Mouse (Mus musculus): ENCODE measurements around the gene Lamc2. TPM values are rescaled to one million over a fixed set of nuclear protein-coding genes. Genes with fewer than 3 reads are reported as not detected.
"Not testable (repeated sequence)": the region's sequence is repeated elsewhere in the genome, so short reads cannot be mapped to it uniquely, and the experiment has no call there.

Lamc2 gene
- polyA plus RNA-seq, 1 experiment = not detected

DNA sequence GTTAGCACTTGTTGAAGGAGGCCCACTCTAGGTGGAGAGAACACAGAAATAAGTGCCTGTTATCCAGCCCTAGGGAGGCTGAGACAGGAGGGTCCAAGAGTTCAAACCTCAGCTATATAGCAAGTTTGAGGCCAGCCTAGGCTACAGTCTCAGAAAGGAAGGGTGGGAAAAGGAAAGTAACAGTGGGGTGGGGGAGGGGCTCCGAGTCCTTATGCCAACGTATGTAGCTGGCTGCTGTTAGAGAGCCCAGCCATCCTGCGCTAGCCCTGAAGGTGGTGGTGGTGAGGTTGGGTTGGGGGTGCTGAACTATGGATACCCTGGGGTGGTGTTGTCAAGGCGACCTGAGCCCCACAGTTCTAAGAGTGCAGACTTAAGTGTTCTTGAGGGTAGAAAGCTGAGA is 92.7 kb downstream of the Lamc2 start:
- Histone ChIP-seq H3K4me3 (ENCODE audit: insufficient read depth, low read length) (no peak overlapping the region), H3K27ac (ENCODE audit: insufficient read depth, low read depth, low read length) (no peak overlapping the region), H3K4me1 (ENCODE audit: control insufficient read depth, insufficient read depth, low read length) (peaks cover 6% of the 10 kb centered on the region)
- no peak for TF ChIP-seq CTCF (IDR thresholded peaks at IDR 0.05; ENCODE audit: low read depth, low read length)
- TF ChIP-seq POLR2A (IDR thresholded peaks at IDR 0.05; ENCODE audit: borderline replicate concordance, low read depth, low read length) = no peak

DNA sequence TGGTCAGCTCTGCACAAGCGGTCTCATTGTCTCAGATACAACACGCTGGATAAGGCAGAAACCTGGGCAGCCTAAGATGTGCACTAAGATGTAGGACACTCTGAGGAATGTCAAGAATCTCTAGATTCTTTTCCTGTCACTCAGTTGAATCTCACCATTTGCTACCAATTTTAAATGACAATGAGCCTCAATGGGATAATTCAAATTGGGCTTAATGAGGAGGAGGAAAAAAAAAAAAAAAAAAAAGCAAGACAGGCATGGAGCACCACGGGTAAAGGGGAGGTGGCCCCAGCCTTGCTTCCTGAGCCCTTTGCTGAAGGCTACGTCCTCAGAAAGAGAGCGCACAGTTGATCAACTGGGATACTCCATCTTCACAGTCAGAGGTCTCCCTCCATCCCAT is 93.1 kb downstream of the Lamc2 start:
- peaks cover 6% of the 10 kb centered on the region for H3K4me1 ChIP-seq (ENCODE audit: control insufficient read depth, insufficient read depth, low read length)
- no peak overlapping the region for H3K27ac ChIP-seq (ENCODE audit: insufficient read depth, low read depth, low read length)
- no peak overlapping the region for H3K4me3 ChIP-seq (ENCODE audit: insufficient read depth, low read length)
- TF ChIP-seq POLR2A (IDR thresholded peaks at IDR 0.05; ENCODE audit: borderline replicate concordance, low read depth, low read length) (no peak), CTCF (IDR thresholded peaks at IDR 0.05; ENCODE audit: low read depth, low read length) (no peak)

DNA sequence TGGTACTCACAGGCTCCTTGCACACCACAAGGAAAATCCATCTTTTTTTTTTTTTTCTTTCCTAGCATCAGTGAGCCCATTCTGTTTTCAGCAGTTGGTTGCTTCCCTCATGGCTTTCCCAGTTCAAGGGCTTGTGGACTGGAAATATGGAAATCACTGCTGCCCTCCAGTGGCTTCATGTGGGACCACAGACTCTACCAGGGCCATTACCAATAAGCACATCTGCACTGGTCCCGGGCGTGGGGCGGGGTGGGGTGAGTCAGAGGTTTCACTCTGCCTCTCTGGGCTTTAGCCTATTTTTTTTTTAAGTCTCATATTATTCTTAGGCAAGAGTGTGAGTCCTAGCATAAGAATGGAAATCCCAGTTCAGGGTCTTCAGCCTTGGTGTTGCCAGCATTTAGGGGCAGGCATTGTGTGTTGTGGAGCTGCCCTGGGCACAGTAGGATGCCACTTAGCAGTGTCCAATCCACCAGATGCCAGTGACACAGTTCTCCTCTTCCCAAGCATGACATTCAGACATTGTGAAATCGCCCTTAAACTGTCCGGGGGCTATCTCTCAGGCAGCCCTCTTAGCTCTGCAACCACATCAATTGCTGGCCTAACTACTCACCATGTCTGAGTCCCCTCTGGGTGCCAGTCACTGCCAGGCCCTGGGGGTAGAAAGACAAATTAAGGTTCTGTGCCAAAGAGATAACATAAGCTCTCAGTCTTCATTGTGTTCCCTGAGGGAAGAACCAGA is 93.8 kb downstream of the Lamc2 start:
- Histone ChIP-seq H3K4me1 (ENCODE audit: control insufficient read depth, insufficient read depth, low read length) (peaks cover 6% of the 10 kb centered on the region), H3K4me3 (ENCODE audit: insufficient read depth, low read length) (no peak overlapping the region), H3K27ac (ENCODE audit: insufficient read depth, low read depth, low read length) (no peak overlapping the region)
- peak; percentile 33; the same call in 1 of the 2 replicates for TF ChIP-seq CTCF (IDR thresholded peaks at IDR 0.05; ENCODE audit: low read depth, low read length)
- no peak for TF ChIP-seq POLR2A (IDR thresholded peaks at IDR 0.05; ENCODE audit: borderline replicate concordance, low read depth, low read length)

DNA sequence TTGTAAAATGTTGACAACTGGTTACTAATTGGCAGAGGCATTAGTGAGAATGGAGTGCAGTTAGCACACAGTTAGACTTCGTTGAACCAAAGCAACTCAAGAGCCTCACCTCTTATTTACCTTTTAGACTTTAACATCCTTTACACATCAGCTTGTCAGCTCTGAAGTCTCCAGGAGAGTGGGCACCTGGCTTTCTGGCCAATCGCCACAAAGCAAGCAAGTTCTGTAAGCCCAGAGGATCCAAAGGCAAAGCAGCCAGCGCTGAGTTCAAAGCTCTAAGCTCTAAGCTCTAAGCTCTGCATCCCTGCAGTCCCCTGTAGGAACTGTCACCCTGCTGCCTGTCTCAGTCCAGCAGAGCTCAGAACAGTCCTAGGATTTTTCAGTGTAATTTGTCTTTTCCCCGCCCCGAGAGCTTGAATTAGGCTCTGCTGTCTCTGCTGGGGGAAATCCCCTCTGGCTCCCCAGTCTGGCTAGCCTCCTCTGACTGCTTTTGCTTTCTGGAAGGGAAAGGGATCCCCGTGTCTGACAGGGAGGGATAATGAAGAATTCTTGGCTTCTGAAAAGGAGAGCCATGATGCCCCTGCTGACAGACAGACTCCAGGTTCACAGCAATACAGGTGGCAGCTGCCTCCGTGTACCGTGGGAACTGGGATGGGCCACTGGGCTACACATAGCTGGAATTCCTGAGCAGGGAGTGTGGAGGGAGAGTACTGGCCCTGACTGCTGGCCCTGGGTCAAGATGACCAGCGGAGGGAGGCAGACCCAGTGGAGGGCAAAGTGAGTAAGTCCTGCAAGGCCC is 94.6 kb downstream of the Lamc2 start:
- Histone ChIP-seq H3K4me3 (ENCODE audit: insufficient read depth, low read length) (no peak overlapping the region), H3K27ac (ENCODE audit: insufficient read depth, low read depth, low read length) (no peak overlapping the region), H3K4me1 (ENCODE audit: control insufficient read depth, insufficient read depth, low read length) (peaks cover 6% of the 10 kb centered on the region)
- TF ChIP-seq POLR2A (IDR thresholded peaks at IDR 0.05; ENCODE audit: borderline replicate concordance, low read depth, low read length) = no peak
- TF ChIP-seq CTCF (IDR thresholded peaks at IDR 0.05; ENCODE audit: low read depth, low read length) = no peak

DNA sequence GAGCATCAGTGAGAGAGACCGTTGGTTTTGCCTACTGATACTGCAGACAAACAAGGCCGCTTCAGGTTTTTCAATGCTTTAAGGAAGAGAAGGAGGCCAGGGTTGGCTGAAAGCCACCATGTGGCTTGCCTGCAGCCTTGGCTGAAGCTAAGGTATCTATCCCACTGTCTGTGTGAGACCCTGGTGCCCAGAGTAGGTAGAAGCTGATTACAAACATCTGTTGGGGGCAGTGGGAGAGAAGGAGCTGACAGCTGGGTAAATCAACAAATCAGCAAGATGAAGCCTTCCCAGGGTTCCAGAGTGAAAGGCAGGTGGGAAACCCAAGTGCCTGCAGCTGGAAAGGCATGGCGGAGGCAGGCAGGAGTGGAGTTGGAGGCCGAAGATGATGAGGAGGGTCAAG is 95.4 kb downstream of the Lamc2 start:
- no peak for TF ChIP-seq POLR2A (IDR thresholded peaks at IDR 0.05; ENCODE audit: borderline replicate concordance, low read depth, low read length)
- TF ChIP-seq CTCF (IDR thresholded peaks at IDR 0.05; ENCODE audit: low read depth, low read length) = no peak
- no peak overlapping the region for H3K27ac ChIP-seq (ENCODE audit: insufficient read depth, low read depth, low read length)
- H3K4me1 ChIP-seq (ENCODE audit: control insufficient read depth, insufficient read depth, low read length) = peaks cover 6% of the 10 kb centered on the region
- H3K4me3 ChIP-seq (ENCODE audit: insufficient read depth, low read length) = no peak overlapping the region

DNA sequence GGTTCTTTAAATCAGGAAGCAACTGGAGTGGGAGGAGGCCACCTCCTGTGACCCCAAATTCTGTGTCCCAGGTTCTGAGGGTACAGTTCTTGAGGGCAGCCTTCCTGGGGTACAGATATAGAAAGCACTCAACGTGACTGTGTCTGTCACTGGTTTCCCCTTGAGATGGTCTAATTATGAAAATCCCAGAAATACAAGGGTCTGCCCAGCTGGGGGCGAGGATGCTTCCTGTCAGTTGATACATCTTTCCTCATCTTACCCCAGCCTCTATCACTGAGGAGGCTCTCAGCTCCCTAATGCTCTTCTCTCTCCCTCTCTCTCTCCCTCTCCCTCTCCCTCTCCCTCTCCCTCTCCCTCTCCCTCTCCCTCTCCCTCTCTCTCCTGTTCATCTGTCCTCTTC is 96.2 kb downstream of the Lamc2 start:
- H3K4me3 ChIP-seq (ENCODE audit: insufficient read depth, low read length) = no peak overlapping the region
- no peak overlapping the region for H3K27ac ChIP-seq (ENCODE audit: insufficient read depth, low read depth, low read length)
- H3K4me1 ChIP-seq (ENCODE audit: control insufficient read depth, insufficient read depth, low read length) = peaks cover 6% of the 10 kb centered on the region
- TF ChIP-seq POLR2A (IDR thresholded peaks at IDR 0.05; ENCODE audit: borderline replicate concordance, low read depth, low read length) (no peak), CTCF (IDR thresholded peaks at IDR 0.05; ENCODE audit: low read depth, low read length) (no peak)

DNA sequence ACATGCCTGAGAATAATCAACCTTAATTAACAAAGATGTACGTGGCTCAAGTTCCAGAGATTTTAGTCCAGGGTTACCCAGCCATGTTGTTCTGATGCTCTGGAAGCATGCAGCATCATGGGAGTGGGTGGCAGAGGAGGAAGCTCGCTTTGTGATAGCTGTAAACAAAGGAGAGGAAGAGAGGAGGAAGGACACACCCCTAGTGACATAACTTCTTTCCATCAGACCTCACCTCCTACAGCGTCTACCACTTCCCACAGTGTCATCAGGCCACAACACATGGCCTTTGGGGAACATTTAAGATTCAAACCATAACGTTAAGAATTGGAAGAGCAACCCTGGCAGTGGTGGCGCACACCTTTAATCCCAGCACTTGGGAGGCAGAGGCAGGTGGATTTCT is 98.5 kb downstream of the Lamc2 start:
- H3K4me3 ChIP-seq (ENCODE audit: insufficient read depth, low read length) = no peak overlapping the region
- no peak overlapping the region for H3K27ac ChIP-seq (ENCODE audit: insufficient read depth, low read depth, low read length)
- TF ChIP-seq CTCF (IDR thresholded peaks at IDR 0.05; ENCODE audit: low read depth, low read length) = no peak
- peaks cover 6% of the 10 kb centered on the region for H3K4me1 ChIP-seq (ENCODE audit: control insufficient read depth, insufficient read depth, low read length)

DNA sequence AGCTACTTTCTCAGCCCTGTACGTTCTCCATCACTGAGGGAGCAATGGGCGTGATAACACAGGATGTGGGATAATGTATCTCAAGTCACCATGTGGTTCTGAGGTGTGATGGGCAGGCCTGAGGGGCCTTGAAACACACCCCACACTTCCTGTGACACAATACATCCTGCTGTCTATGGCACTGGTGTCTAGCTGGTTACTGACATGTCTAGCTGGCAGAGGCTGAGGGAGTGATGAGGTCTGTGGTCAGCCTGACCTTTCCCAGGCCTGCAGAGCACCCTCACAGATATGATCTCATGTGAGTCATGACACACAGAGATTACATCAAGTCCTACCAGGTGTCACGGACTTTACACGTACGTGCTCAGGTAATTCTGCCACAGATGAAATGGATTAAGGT is 101.0 kb downstream of the Lamc2 start:
- H3K27ac ChIP-seq (ENCODE audit: insufficient read depth, low read depth, low read length) = no peak overlapping the region
- no peak overlapping the region for H3K4me3 ChIP-seq (ENCODE audit: insufficient read depth, low read length)
- H3K4me1 ChIP-seq (ENCODE audit: control insufficient read depth, insufficient read depth, low read length) = peaks cover 6% of the 10 kb centered on the region
- TF ChIP-seq POLR2A (IDR thresholded peaks at IDR 0.05; ENCODE audit: borderline replicate concordance, low read depth, low read length) = no peak
- no peak for TF ChIP-seq CTCF (IDR thresholded peaks at IDR 0.05; ENCODE audit: low read depth, low read length)

DNA sequence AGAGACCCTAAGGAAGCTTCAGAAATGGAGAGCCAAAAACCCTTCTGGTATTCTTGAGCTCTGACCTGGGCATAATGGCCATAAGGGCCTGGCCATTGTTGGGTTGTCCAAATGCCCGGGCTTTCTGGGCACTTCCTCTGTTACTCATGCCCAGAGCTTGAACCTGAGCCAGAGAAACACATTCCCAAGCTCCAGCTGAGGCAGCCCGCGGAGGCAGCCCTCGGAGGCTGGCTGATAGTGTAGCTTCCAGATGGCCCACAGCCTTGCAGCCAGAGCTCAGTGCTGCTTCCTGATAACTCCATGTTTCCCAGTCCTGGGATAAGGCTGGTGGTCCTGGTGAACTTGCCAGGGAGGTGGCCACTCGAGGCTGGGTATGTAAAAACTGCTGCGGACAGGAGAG is 102.1 kb downstream of the Lamc2 start:
- TF ChIP-seq CTCF (IDR thresholded peaks at IDR 0.05; ENCODE audit: low read depth, low read length) = no peak
- Histone ChIP-seq H3K27ac (ENCODE audit: insufficient read depth, low read depth, low read length) (no peak overlapping the region), H3K4me1 (ENCODE audit: control insufficient read depth, insufficient read depth, low read length) (no peaks in the 10 kb centered on the region), H3K4me3 (ENCODE audit: insufficient read depth, low read length) (no peak overlapping the region)

DNA sequence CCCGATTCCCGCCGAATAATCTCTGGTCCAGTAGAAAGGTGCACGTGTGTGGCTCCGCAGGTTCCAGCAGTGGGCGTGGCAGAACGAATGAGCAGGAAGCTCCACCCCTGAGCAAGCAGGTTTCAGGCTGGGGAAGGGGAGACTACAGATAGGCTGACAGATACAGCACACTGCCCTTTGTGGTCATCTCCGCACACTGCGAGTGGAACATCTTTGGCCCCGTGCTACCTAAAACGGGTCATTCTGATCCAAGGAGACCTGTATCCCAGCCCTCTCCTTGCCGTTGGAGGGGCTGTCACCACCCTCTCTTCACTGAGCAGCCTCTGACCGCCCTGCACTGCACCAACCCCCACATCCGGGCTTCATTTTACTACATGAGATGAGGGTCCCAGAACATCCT is 103.0 kb downstream of the Lamc2 start:
- H3K4me1 ChIP-seq (ENCODE audit: control insufficient read depth, insufficient read depth, low read length); H3K27ac ChIP-seq (ENCODE audit: insufficient read depth, low read depth, low read length): not testable (repeated sequence)

More for the DNA sequence above, 103.0 kb downstream of the Lamc2 start:
- H3K4me3 ChIP-seq (ENCODE audit: insufficient read depth, low read length) = not testable (repeated sequence)
